Mouse (Mus musculus) ZHBTc4 (cell line): ENCODE results near the gene Nudt15.
"Not testable (repeated sequence)": the region's sequence is repeated elsewhere in the genome, so short reads cannot be mapped to it uniquely, and the experiment has no call there.

Experiments used
- DNase-seq: peaks from one replicate; pipeline ENCODE4 v3.0.0-alpha.2; 2011; ENCODE audit warnings: low read depth, low spot score

Gene Nudt15

GRCm38 (mm10) chr14:73548051-73548450 is at the start of gene Nudt15:
TSS of gene Nudt15 (minus strand) at chr14:73548242.
- DNase-seq, result no peak

- no peak for DNase-seq
Observed at GRCm38 (mm10) chr14:73592166-73592565, 44.1 kb upstream of the Nudt15 start.

GRCm38 (mm10) chr14:73588080-73588479 is 40.0 kb upstream of the Nudt15 start:
- peak; percentile 33 for DNase-seq

GRCm38 (mm10) chr14:73576336-73576735 is 28.3 kb upstream of the Nudt15 start:
- no peak for DNase-seq

- no peak for DNase-seq
Observed at GRCm38 (mm10) chr14:73574053-73574452, 26.0 kb upstream of the Nudt15 start.

- no peak for DNase-seq
Observed at GRCm38 (mm10) chr14:73571143-73571542, 23.1 kb upstream of the Nudt15 start.

GRCm38 (mm10) chr14:73569831-73570230 is 21.8 kb upstream of the Nudt15 start:
- DNase-seq, result not testable (repeated sequence)

- DNase-seq, result no peak
Observed at GRCm38 (mm10) chr14:73553122-73553696, 5.2 kb upstream of the Nudt15 start.

- DNase-seq, result peak; percentile 93
Observed at GRCm38 (mm10) chr14:73552341-73553121, 4.5 kb upstream of the Nudt15 start.

- no peak for DNase-seq
Observed at GRCm38 (mm10) chr14:73551164-73551563, 3.1 kb upstream of the Nudt15 start.

- DNase-seq, result no peak
Observed at GRCm38 (mm10) chr14:73550732-73551131, 2.7 kb upstream of the Nudt15 start.

- no peak for DNase-seq
Observed at GRCm38 (mm10) chr14:73550291-73550690, 2.2 kb upstream of the Nudt15 start.

- DNase-seq, result no peak
Observed at GRCm38 (mm10) chr14:73547034-73547433, 1.0 kb downstream of the Nudt15 start.

- DNase-seq, result no peak
Observed at GRCm38 (mm10) chr14:73543781-73544180, 4.3 kb downstream of the Nudt15 start.

- no peak for DNase-seq
Observed at GRCm38 (mm10) chr14:73535641-73536040, 12.4 kb downstream of the Nudt15 start.

- no peak for DNase-seq
Observed at GRCm38 (mm10) chr14:73533755-73534465, 14.1 kb downstream of the Nudt15 start.

GRCm38 (mm10) chr14:73528661-73529060 is 19.4 kb downstream of the Nudt15 start:
- not testable (repeated sequence) for DNase-seq

- peak; percentile 93 for DNase-seq
Observed at GRCm38 (mm10) chr14:73524766-73525448, 23.1 kb downstream of the Nudt15 start, which contains the start of gene Sucla2. TSS of gene Sucla2 (plus strand) at chr14:73525319.

- no peak for DNase-seq
Observed at GRCm38 (mm10) chr14:73524136-73524535, 23.9 kb downstream of the Nudt15 start.

- DNase-seq, result peak; percentile 93
Observed at GRCm38 (mm10) chr14:73509765-73510423, 38.1 kb downstream of the Nudt15 start, which contains the start of gene Med4. TSS of gene Med4 (plus strand) at chr14:73510025.
